ENCODE assay signal across 17 mouse cellular contexts in the genomic region with DNA sequence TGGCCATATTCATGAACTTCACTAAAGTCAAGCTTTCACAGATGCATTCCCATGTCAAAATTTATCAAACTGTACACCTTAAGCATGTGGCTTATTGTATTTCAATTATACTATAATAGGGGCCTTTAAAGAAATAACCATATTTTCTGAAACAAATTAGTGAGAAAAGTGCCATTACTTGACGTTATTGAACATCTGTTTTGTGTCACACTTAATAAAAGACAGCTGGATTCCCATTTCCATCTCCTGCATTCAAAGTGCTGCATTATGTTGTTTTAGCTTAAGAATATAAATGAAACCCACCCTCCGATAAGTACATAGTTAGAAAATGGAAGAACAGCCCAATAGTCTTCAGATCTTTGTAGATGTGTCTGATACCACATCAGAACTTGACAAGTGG.
"Had no signal": no experiment of that assay in that cellular context is flagged by ENCODE, and none has a peak within 500 bp of the region (broad histone marks: within the 10 kb centered on the region; RNA-seq: fewer than 3 reads in every experiment).

No protein-coding gene starts in this region.

- H3K4me2 ChIP-seq: lung, embryonic 15.5 days; midbrain, embryonic 11.5 days; midbrain, embryonic 13.5 days; midbrain, embryonic 15.5 days; neural tube, embryonic 12.5 days; stomach, embryonic 15.5 days had no signal

- H3K4me3 ChIP-seq: lung, embryonic 15.5 days; megakaryocyte, embryonic 14.5 days; midbrain, embryonic 13.5 days; midbrain, embryonic 15.5 days; neural tube, embryonic 12.5 days; stomach, embryonic 15.5 days had no signal

- H3K36me3 ChIP-seq: lung, embryonic 15.5 days; midbrain, embryonic 13.5 days; midbrain, embryonic 15.5 days; neural tube, embryonic 12.5 days; stomach, embryonic 15.5 days had no signal

- ATAC-seq: lung, postnatal 0 days; midbrain, embryonic 13.5 days; midbrain, embryonic 15.5 days had no signal

- H3K27me3 ChIP-seq: lung, embryonic 15.5 days; midbrain, embryonic 13.5 days; midbrain, embryonic 15.5 days; neural tube, embryonic 12.5 days; stomach, embryonic 15.5 days had no signal

- H3K27ac ChIP-seq: lung, embryonic 15.5 days; macrophage; midbrain, embryonic 13.5 days; midbrain, embryonic 15.5 days; neural tube, embryonic 12.5 days; stomach, embryonic 15.5 days; stomach, postnatal 0 days had no signal

- H3K9ac ChIP-seq: lung, embryonic 15.5 days; midbrain, embryonic 13.5 days; midbrain, embryonic 15.5 days; neural tube, embryonic 12.5 days; stomach, embryonic 15.5 days had no signal

- H3K9me3 ChIP-seq: lung, embryonic 15.5 days; megakaryocyte, embryonic 14.5 days; midbrain, embryonic 13.5 days; midbrain, embryonic 15.5 days; neural tube, embryonic 12.5 days; stomach, embryonic 15.5 days had no signal

- H3K4me1 ChIP-seq: lung, embryonic 15.5 days; megakaryocyte, embryonic 14.5 days; midbrain, embryonic 13.5 days; midbrain, embryonic 15.5 days; stomach, embryonic 15.5 days had no signal

- DNase-seq: lung, adult 2 months; lung, postnatal 14 days; lung, postnatal 36 days; right cerebral cortex, postnatal 14 days; thymus, adult 2 months; thymus, postnatal 25 days; thymus, postnatal 4 days had no signal
